ENCODE assay signal across 8 mouse cellular contexts in genomic region chr5:130145961-130146360, GRCm38 (mm10). TPM values are rescaled to one million over a fixed set of nuclear protein-coding genes. Genes with fewer than 3 reads are reported as not detected.
DNase-seq lines count a peak whose midpoint lies in the region; ATAC-seq and TF ChIP-seq lines count a peak whose summit lies in the region.

No protein-coding gene starts in this region.

- DNase-seq in frontal cortex, adult 2 months (ENCODE audit: extremely low spot score in 1 of 2, low spot score in 1 of 2): peak; percentile 39 to 55
- no peak for DNase-seq in frontal cortex, postnatal 14 days (ENCODE audit: low spot score in 2 of 2)
- peak; percentile 63 for DNase-seq in 3134 (ENCODE audit: extremely low read depth, insufficient read length, low spot score)
- no peak for DNase-seq in liver, embryonic 14.5 days (ENCODE audit: low read depth in 3 of 3, low spot score in 3 of 3)
- DNase-seq in kidney, adult 2 months: no peak

- H3K9me3 ChIP-seq in embryonic facial prominence, embryonic 13.5 days: no peaks in the 10 kb centered on the region
- H3K9me3 ChIP-seq in liver, embryonic 14.5 days (ENCODE audit: control insufficient read depth, low read length): no peaks in the 10 kb centered on the region
- H3K9me3 ChIP-seq in kidney, embryonic 16.5 days (ENCODE audit: low read length): no peaks in the 10 kb centered on the region

- peak overlapping the region; percentile 93 for H3K4me2 ChIP-seq in embryonic facial prominence, embryonic 13.5 days
- peak overlapping the region; percentile 90 for H3K4me2 ChIP-seq in liver, embryonic 14.5 days (ENCODE audit: low read depth)
- H3K4me2 ChIP-seq in kidney, embryonic 16.5 days (replicated peaks; ENCODE audit: low read depth, low read length): no peak overlapping the region

- no peak for ATAC-seq in embryonic facial prominence, embryonic 13.5 days (ENCODE audit: insufficient number of reproducible peaks, insufficient read depth, low FRiP score, low TSS enrichment, low read depth)
- no peak for ATAC-seq in liver, embryonic 14.5 days (ENCODE audit: insufficient read depth)
- ATAC-seq in kidney, embryonic 16.5 days (ENCODE audit: low FRiP score, low TSS enrichment): no peak
- no peak for ATAC-seq in inflammation-experienced regulatory T-cells, adult 6 months

- peak overlapping the region; percentile 16; the same call in 1 of the 2 replicates for H3K9ac ChIP-seq in embryonic facial prominence, embryonic 13.5 days
- H3K9ac ChIP-seq in liver, embryonic 14.5 days (replicated peaks): peak overlapping the region; percentile 93; the same call in 1 of the 2 replicates
- H3K9ac ChIP-seq in kidney, embryonic 16.5 days (replicated peaks; ENCODE audit: low read length): no peak overlapping the region

- TF ChIP-seq EP300 in liver, embryonic 14.5 days (IDR thresholded peaks at IDR 0.05; ENCODE audit: low read depth): no peak

- H3K27ac ChIP-seq in embryonic facial prominence, embryonic 13.5 days: no peak overlapping the region
- H3K27ac ChIP-seq in liver, embryonic 14.5 days: no peak overlapping the region
- H3K27ac ChIP-seq in kidney, embryonic 16.5 days (ENCODE audit: low read length): no peak overlapping the region
- no peak overlapping the region for H3K27ac ChIP-seq in kidney, adult 2 months (ENCODE audit: insufficient read depth, low read depth, low read length)

- TF ChIP-seq POLR2A in kidney, adult 2 months (IDR thresholded peaks at IDR 0.05; ENCODE audit: low read depth, low read length): no peak

- H3K4me1 ChIP-seq in embryonic facial prominence, embryonic 13.5 days: peaks cover 34% of the 10 kb centered on the region
- H3K4me1 ChIP-seq in liver, embryonic 14.5 days (replicated peaks; ENCODE audit: control insufficient read depth in 2 of 2, insufficient read depth in 2 of 2, low read length in 1 of 2): peaks cover 17 to 19% of the 10 kb centered on the region in 2 experiments
- peaks cover 14% of the 10 kb centered on the region for H3K4me1 ChIP-seq in kidney, embryonic 16.5 days (ENCODE audit: insufficient read depth, low read length)
- peaks cover 3% of the 10 kb centered on the region; the same call in 1 of the 2 replicates for H3K4me1 ChIP-seq in kidney, adult 2 months (ENCODE audit: control insufficient read depth, insufficient read depth, low read length)

- no peak for TF ChIP-seq CTCF in liver, embryonic 14.5 days (IDR thresholded peaks at IDR 0.05; ENCODE audit: low read depth)
- no peak for TF ChIP-seq CTCF in kidney, adult 2 months (conservative IDR thresholded peaks at IDR 0.05; ENCODE audit: insufficient read depth, insufficient read length, low read depth, low read length)

- H3K36me3 ChIP-seq in embryonic facial prominence, embryonic 13.5 days: peaks cover 21% of the 10 kb centered on the region
- H3K36me3 ChIP-seq in liver, embryonic 14.5 days (replicated peaks; ENCODE audit: control insufficient read depth, insufficient read depth, low read depth): peaks cover 9% of the 10 kb centered on the region
- no peaks in the 10 kb centered on the region for H3K36me3 ChIP-seq in kidney, embryonic 16.5 days (ENCODE audit: insufficient read depth, low read length)
- H3K36me3 ChIP-seq in kidney, adult 2 months (ENCODE audit: control insufficient read depth, insufficient read depth, low read length): no peaks in the 10 kb centered on the region

- H3K4me3 ChIP-seq in embryonic facial prominence, embryonic 13.5 days: peak overlapping the region; percentile 72
- H3K4me3 ChIP-seq in liver, embryonic 14.5 days (ENCODE audit: insufficient read depth in 1 of 2, low read depth in 2 of 2, low read length in 2 of 2): peak overlapping the region; percentile 78 to 84
- H3K4me3 ChIP-seq in kidney, embryonic 16.5 days (ENCODE audit: low read length): no peak overlapping the region
- H3K4me3 ChIP-seq in kidney, adult 2 months (ENCODE audit: insufficient read depth, low read depth, low read length): no peak overlapping the region

- H3K27me3 ChIP-seq in embryonic facial prominence, embryonic 13.5 days: no peaks in the 10 kb centered on the region
- no peaks in the 10 kb centered on the region for H3K27me3 ChIP-seq in liver, embryonic 14.5 days (ENCODE audit: control insufficient read depth, insufficient read depth, low read length)
- no peaks in the 10 kb centered on the region for H3K27me3 ChIP-seq in kidney, embryonic 16.5 days (ENCODE audit: insufficient read depth, low read length)
- no peaks in the 10 kb centered on the region for H3K27me3 ChIP-seq in kidney, adult 2 months (replicated peaks; ENCODE audit: control insufficient read depth, insufficient read depth, low read length)

- WGBS in embryonic facial prominence, embryonic 13.5 days: 83% methylated on average over 8 of the region's 8 CpGs
- 63% methylated on average over 8 of the region's 8 CpGs for WGBS in liver, embryonic 14.5 days (ENCODE audit: insufficient replicate concordance)
- WGBS in kidney, embryonic 16.5 days: 82% methylated on average over 8 of the region's 8 CpGs
- WGBS in kidney, adult 2 months: 82% methylated on average over 8 of the region's 8 CpGs

RNA-seq across cellular contexts. Expression of gene Kctd7, which starts 1.3 kb away (rescaled TPM):
- 8.4 and 10.7 TPM in 2 replicates for polyA plus RNA-seq in frontal cortex, adult 2 months (2012; rRNA removed)
- 6.1 and 7.2 TPM in 2 replicates for polyA plus RNA-seq in embryonic facial prominence, embryonic 13.5 days (2015; fragmentation: Nextera tagmentation; extraction: Ambion mirVana)
- 3.2 and 3.6 TPM in 2 replicates for polyA plus RNA-seq in liver, embryonic 14.5 days (2012; rRNA removed)
- polyA plus RNA-seq in liver, embryonic 14.5 days (2014; fragmentation: Nextera tagmentation; extraction: Ambion mirVana): 3.8 and 6.6 TPM in 2 replicates
- 5.9 and 6.3 TPM in 2 replicates for polyA plus RNA-seq in kidney, embryonic 16.5 days (2015; fragmentation: Nextera tagmentation; extraction: Ambion mirVana)
- 2.4 and 4.3 TPM in 2 replicates for polyA plus RNA-seq in kidney, adult 2 months (2012; rRNA removed)
- polyA plus RNA-seq in inflammation-experienced regulatory T-cells, adult 6 months (2017; shearing (Covaris generic)): 1 to 10 TPM; 2.1 to 3.0 (median 3.0) TPM

RNA-seq across cellular contexts. Expression of gene Rabgef1, which starts 25.6 kb away (rescaled TPM):
- 36.0 and 43.2 TPM in 2 replicates for polyA plus RNA-seq in frontal cortex, adult 2 months (2012; rRNA removed)
- 25.8 and 28.0 TPM in 2 replicates for polyA plus RNA-seq in embryonic facial prominence, embryonic 13.5 days (2015; fragmentation: Nextera tagmentation; extraction: Ambion mirVana)
- polyA plus RNA-seq in liver, embryonic 14.5 days (2012; rRNA removed): 9.9 and 13.7 TPM in 2 replicates
- 19.7 and 23.9 TPM in 2 replicates for polyA plus RNA-seq in liver, embryonic 14.5 days (2014; fragmentation: Nextera tagmentation; extraction: Ambion mirVana)
- 32.6 and 33.2 TPM in 2 replicates for polyA plus RNA-seq in kidney, embryonic 16.5 days (2015; fragmentation: Nextera tagmentation; extraction: Ambion mirVana)
- 18.4 and 20.9 TPM in 2 replicates for polyA plus RNA-seq in kidney, adult 2 months (2012; rRNA removed)
- polyA plus RNA-seq in inflammation-experienced regulatory T-cells, adult 6 months (2017; shearing (Covaris generic)): 10 to 100 TPM; 31.3 to 40.9 (median 36.7) TPM

Comparison
In these comparisons a context has a peak if more than half of its experiments do, and no peak if none do; other contexts are left out.
1. DNase-seq: peak in frontal cortex, adult 2 months (2 of 2) and 3134 (single experiment); none in frontal cortex, postnatal 14 days (0 of 2), liver, embryonic 14.5 days (0 of 3) and kidney, adult 2 months (single experiment).
2. H3K4me3 ChIP-seq: peak in embryonic facial prominence, embryonic 13.5 days (single experiment) and liver, embryonic 14.5 days (2 of 2); none in kidney, embryonic 16.5 days (single experiment) and kidney, adult 2 months (single experiment).